Mouse (Mus musculus) spleen, adult 2 months (tissue): Measurements from ENCODE around the gene Hsd17b10. TPM values are rescaled to one million over a fixed set of nuclear protein-coding genes. Genes with fewer than 3 reads are reported as not detected.
A peak's percentile ranks its signal among the peaks of the same experiment; 100 is the strongest.

ENCODE experiments used
- DNase-seq, 2 experiments: peaks; one replicate each; pipeline versions ENCODE4 v3.0.0 to v3.0.0-alpha.2; 2012 to 2021; ENCODE audit warnings: low spot score in 2 of 2, low read depth in 1 of 2
- H3K27ac ChIP-seq: fragments of 200-500 bp; 2 replicates; pipeline ENCODE4 v1.5.1; 2012; ENCODE audit warnings: low read length, inconsistent platforms; ENCODE audit not compliant: insufficient read depth
- H3K27me3 ChIP-seq: fragments of 200-500 bp; 2 replicates; pipeline ENCODE4 v1.6.1; 2012; ENCODE audit warnings: mild to moderate bottlenecking, moderate library complexity, low read length, inconsistent platforms; ENCODE audit not compliant: control insufficient read depth, insufficient read depth
- H3K36me3 ChIP-seq: fragments of 200-500 bp; 2 replicates; pipeline ENCODE4 v1.6.1; 2012; ENCODE audit warnings: mild to moderate bottlenecking, low read length, inconsistent platforms; ENCODE audit not compliant: control insufficient read depth, insufficient read depth
- H3K4me1 ChIP-seq: fragments of 200-500 bp; 2 replicates; pipeline ENCODE4 v1.6.1; 2011; ENCODE audit warnings: inconsistent platforms; ENCODE audit not compliant: control insufficient read depth, insufficient read depth, insufficient read length
- H3K4me3 ChIP-seq: fragments of 200-500 bp; 2 replicates; pipeline ENCODE4 v1.5.1; 2011; ENCODE audit warnings: mild to moderate bottlenecking, inconsistent platforms; ENCODE audit not compliant: insufficient read depth, insufficient read length; ENCODE audit errors: extremely low read depth
- CTCF ChIP-seq: fragments of 200-500 bp; IDR thresholded peaks from 2 replicates; pipeline ENCODE4 v1.5.1; 2011; ENCODE audit warnings: mild to moderate bottlenecking, inconsistent platforms; ENCODE audit not compliant: insufficient read depth, insufficient read length, insufficient replicate concordance; ENCODE audit errors: extremely low read depth
- POLR2A ChIP-seq: fragments of 200-500 bp; IDR thresholded peaks from 2 replicates; pipeline ENCODE4 v1.6.1; 2011; ENCODE audit warnings: low read depth, low read length, inconsistent platforms
- WGBS: fragments of 180-500 bp; shearing (Covaris S2); methylation state at CpG from one replicate; pipeline ENCODE4 v1.1.7; 2018; 5-methylcytosine and 5-hydroxymethylcytosine counted together
- polyA plus RNA-seq: library from polyadenylated mRNA; depleted of rRNA; stranded (reverse); fragments of >200 nt; gene quantifications from 2 replicates; pipeline ENCODE4 v1.2.3, GENCODE M21; 2012; rRNA removed

Hsd17b10 gene
- polyA plus RNA-seq = 20.9 and 22.1 TPM in 2 replicates

GRCm38 (mm10) chrX:152001737-152002710 lies at the start of gene Hsd17b10:
Gene Hsd17b10 (plus strand): TSS chrX:152001845.
- 27% methylated on average over 41 of the region's 41 CpGs for WGBS
- DNase-seq = peak; percentile 36 to 74
- TF ChIP-seq POLR2A (peak; percentile 44; the same call in 1 of the 2 replicates), CTCF (no peak)

DNA sequence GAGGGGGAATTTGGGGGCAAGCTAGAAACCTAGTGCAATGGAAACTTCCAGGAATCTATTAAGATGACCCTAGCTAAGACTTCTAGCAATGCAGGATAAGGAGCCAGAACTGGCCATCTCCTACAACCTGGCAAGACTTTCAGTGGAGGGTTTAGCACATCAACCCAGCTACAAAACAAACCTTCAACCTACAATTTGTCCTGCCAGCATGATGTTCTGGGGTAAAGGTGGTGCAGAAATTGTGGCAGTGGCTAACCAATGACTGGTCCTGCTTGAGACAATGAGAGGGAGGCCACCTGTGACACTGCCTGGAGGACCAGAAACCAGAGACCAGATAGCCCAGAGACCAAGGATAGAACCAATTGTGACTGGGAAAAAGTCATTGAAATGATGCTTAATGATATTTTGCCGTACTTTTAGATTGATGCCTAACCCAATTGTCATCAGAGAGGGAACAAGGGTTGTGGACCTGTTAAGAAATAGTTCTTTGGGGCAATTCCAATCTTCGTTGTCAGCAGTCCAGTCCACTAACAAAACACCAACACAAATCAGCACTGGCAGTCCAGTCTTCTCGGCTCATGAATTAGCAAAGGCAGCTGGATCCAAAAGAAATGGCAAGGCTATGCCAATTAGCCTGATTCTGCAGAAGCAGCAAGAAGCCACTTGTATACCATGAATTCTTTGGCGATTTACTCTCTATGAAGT lies 2.5 kb upstream of the Hsd17b10 start:
- Histone ChIP-seq H3K27ac (no peak overlapping the region), H3K4me1 (no peaks in the 10 kb centered on the region), H3K36me3 (peaks cover 1% of the 10 kb centered on the region; the same call in 1 of the 2 replicates), H3K27me3 (no peaks in the 10 kb centered on the region), H3K4me3 (no peak overlapping the region)
- no peak for TF ChIP-seq POLR2A
- TF ChIP-seq CTCF = no peak
- DNase-seq = no peak
- 76% methylated on average over 4 of the region's 4 CpGs for WGBS

More at GRCm38 (mm10) chrX:152001737-152002710, at the start of gene Hsd17b10:
- Histone ChIP-seq H3K36me3 (peaks cover 2% of the 10 kb centered on the region; the same call in 1 of the 2 replicates), H3K27me3 (no peaks in the 10 kb centered on the region), H3K4me1 (no peaks in the 10 kb centered on the region), H3K27ac (peak within 1 kb of the TSS; percentile 36; the same call in 1 of the 2 replicates), H3K4me3 (peak within 1 kb of the TSS; percentile 73)

DNA sequence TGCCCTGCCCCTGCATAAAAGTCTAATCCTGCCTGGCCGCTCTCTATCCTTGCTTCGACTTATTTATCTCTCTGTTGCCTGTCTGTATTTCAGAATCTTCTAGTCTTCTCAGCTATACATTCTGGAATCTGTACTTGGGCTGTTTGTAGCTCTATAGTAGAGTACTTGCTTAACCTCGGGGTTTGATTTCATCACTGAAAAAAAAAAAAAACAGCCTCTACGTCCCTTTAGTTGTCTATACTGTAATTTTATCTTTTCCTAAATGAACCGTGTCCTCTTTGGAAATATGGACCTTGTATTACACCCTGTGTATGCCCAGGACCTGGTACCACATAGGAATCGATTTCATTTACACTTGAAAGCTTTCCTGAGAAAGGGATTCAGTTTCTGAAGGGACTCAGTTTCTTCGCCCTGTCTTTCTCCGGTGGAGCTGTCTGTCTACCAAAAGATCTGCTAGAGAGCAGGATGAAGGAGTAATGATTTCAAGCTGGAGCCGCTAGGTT lies 412 bp upstream of the Hsd17b10 start:
- Histone ChIP-seq H3K4me3 (peak overlapping the region; percentile 73), H3K36me3 (peaks cover 1% of the 10 kb centered on the region; the same call in 1 of the 2 replicates), H3K4me1 (no peaks in the 10 kb centered on the region), H3K27ac (no peak overlapping the region), H3K27me3 (no peaks in the 10 kb centered on the region)
- 39% methylated on average over 9 of the region's 9 CpGs for WGBS
- no peak for DNase-seq
- TF ChIP-seq POLR2A (no peak), CTCF (no peak)

DNA sequence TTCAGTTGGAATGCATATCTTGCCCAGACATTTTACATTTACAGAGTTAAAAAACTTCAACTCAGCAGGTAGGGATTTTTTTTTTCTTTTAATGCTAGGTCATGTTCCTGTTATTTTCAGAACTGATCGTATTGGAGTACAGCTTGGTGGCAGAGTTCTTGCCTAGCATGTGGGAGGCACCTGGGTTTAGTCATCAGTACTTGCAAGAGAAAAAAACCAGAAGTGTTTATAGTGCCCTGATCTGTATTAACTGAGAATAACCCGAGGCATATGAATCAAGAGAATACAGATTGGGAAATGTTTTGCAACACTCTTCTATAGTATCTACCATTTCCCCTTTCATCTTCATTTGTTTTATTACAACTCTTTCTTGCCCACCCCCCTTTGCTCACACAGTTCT lies 1.2 kb downstream of the Hsd17b10 start:
- Histone ChIP-seq H3K4me3 (no peak overlapping the region), H3K4me1 (no peaks in the 10 kb centered on the region), H3K27me3 (no peaks in the 10 kb centered on the region), H3K27ac (no peak overlapping the region), H3K36me3 (peaks cover 3% of the 10 kb centered on the region; the same call in 1 of the 2 replicates)
- no peak for DNase-seq
- TF ChIP-seq POLR2A (no peak), CTCF (no peak)
- WGBS = 45% methylated on average over 2 of the region's 2 CpGs

DNA sequence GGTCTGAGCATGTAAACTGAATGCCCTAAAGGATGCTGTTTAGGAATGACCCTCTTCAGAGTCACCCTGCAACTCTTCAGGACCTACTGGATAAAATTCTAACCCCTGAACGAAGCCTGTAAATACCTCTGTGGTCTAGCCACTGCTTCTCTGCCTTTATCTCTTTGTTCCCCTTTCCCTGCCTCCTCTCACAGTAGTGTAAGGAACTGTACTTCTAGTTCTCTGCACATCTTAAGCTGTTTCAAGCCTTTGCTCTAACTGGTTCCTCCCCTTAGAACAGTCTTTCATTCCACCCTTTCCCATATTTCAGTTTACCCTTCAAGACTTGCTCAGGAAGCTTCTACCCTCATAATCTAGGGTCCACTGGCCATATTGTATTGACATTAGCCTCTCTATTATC lies 6.2 kb downstream of the Hsd17b10 start:
- no peaks in the 10 kb centered on the region for H3K4me1 ChIP-seq
- no peak overlapping the region for H3K27ac ChIP-seq
- no peak for TF ChIP-seq CTCF
- no peak for TF ChIP-seq POLR2A
- H3K27me3 ChIP-seq = no peaks in the 10 kb centered on the region
- H3K4me3 ChIP-seq = no peak overlapping the region
- peaks cover 3% of the 10 kb centered on the region; the same call in 1 of the 2 replicates for H3K36me3 ChIP-seq
- DNase-seq = no peak
- 68% methylated on average over 1 of the region's 1 CpGs for WGBS

GRCm38 (mm10) chrX:152015752-152016150 lies 14.1 kb downstream of the Hsd17b10 start:
- peaks cover 2% of the 10 kb centered on the region; the same call in 1 of the 2 replicates for H3K4me1 ChIP-seq
- H3K27ac ChIP-seq = peak overlapping the region; percentile 58
- 31% methylated on average over 11 of the region's 11 CpGs for WGBS
- H3K36me3 ChIP-seq = no peaks in the 10 kb centered on the region
- H3K27me3 ChIP-seq = no peaks in the 10 kb centered on the region
- peak in 1 of 2 experiments; percentile 15 for DNase-seq
- H3K4me3 ChIP-seq = peak overlapping the region; percentile 65
- no peak for TF ChIP-seq POLR2A
- TF ChIP-seq CTCF = no peak
